Mouse (Mus musculus): Measurements from ENCODE around the gene Celf3.

Gene Celf3

GRCm38 (mm10) chr3:94472447-94473114 is 5.5 kb upstream of the Celf3 start:
- H3K27me3 ChIP-seq (ENCODE audit: control insufficient read depth, insufficient read depth, low read length, poor library complexity, severe bottlenecking), result no peaks in the 10 kb centered on the region
- DNase-seq (ENCODE audit: low read depth, low spot score), result no peak
- H3K36me3 ChIP-seq (ENCODE audit: control insufficient read depth, insufficient read depth, low read length, poor library complexity, severe bottlenecking), result no peaks in the 10 kb centered on the region

- DNase-seq (ENCODE audit: low read depth, low spot score), result no peak
- H3K27me3 ChIP-seq (ENCODE audit: control insufficient read depth, insufficient read depth, low read length, poor library complexity, severe bottlenecking), result no peaks in the 10 kb centered on the region; the same call in 1 of the 2 replicates
- H3K36me3 ChIP-seq (ENCODE audit: control insufficient read depth, insufficient read depth, low read length, poor library complexity, severe bottlenecking), result no peaks in the 10 kb centered on the region
Measured at GRCm38 (mm10) chr3:94473115-94473505, 5.0 kb upstream of the Celf3 start.

- no peak for DNase-seq (ENCODE audit: low read depth, low spot score)
- H3K36me3 ChIP-seq (ENCODE audit: control insufficient read depth, insufficient read depth, low read length, poor library complexity, severe bottlenecking), result no peaks in the 10 kb centered on the region
- H3K27me3 ChIP-seq (ENCODE audit: control insufficient read depth, insufficient read depth, low read length, poor library complexity, severe bottlenecking), result no peaks in the 10 kb centered on the region; the same call in 1 of the 2 replicates
Measured at GRCm38 (mm10) chr3:94473567-94474232, 4.4 kb upstream of the Celf3 start.

- Histone ChIP-seq H3K27me3 (ENCODE audit: control insufficient read depth, insufficient read depth, low read length, poor library complexity, severe bottlenecking) (no peaks in the 10 kb centered on the region; the same call in 1 of the 2 replicates), H3K36me3 (ENCODE audit: control insufficient read depth, insufficient read depth, low read length, poor library complexity, severe bottlenecking) (no peaks in the 10 kb centered on the region)
- DNase-seq (ENCODE audit: low read depth, low spot score), result no peak
Measured at GRCm38 (mm10) chr3:94476301-94477035, 1.6 kb upstream of the Celf3 start.

GRCm38 (mm10) chr3:94477444-94477843 is 651 bp upstream of the Celf3 start:
- no peaks in the 10 kb centered on the region for H3K36me3 ChIP-seq (ENCODE audit: control insufficient read depth, insufficient read depth, low read length, poor library complexity, severe bottlenecking)
- DNase-seq (ENCODE audit: low read depth, low spot score), result no peak
- H3K27me3 ChIP-seq (ENCODE audit: control insufficient read depth, insufficient read depth, low read length, poor library complexity, severe bottlenecking), result peaks cover under 1% of the 10 kb centered on the region; the same call in 1 of the 2 replicates

- no peak for DNase-seq (ENCODE audit: low read depth, low spot score)
- Histone ChIP-seq H3K36me3 (ENCODE audit: control insufficient read depth, insufficient read depth, low read length, poor library complexity, severe bottlenecking) (no peaks in the 10 kb centered on the region), H3K27me3 (ENCODE audit: control insufficient read depth, insufficient read depth, low read length, poor library complexity, severe bottlenecking) (peaks cover 1% of the 10 kb centered on the region; the same call in 1 of the 2 replicates)
Measured at GRCm38 (mm10) chr3:94478591-94479169, 585 bp downstream of the Celf3 start.

- Histone ChIP-seq H3K27me3 (ENCODE audit: control insufficient read depth, insufficient read depth, low read length, poor library complexity, severe bottlenecking) (peaks cover 1% of the 10 kb centered on the region; the same call in 1 of the 2 replicates), H3K36me3 (ENCODE audit: control insufficient read depth, insufficient read depth, low read length, poor library complexity, severe bottlenecking) (no peaks in the 10 kb centered on the region)
- DNase-seq (ENCODE audit: low read depth, low spot score), result no peak
Measured at GRCm38 (mm10) chr3:94479564-94479963, 1.5 kb downstream of the Celf3 start.

- H3K36me3 ChIP-seq (ENCODE audit: control insufficient read depth, insufficient read depth, low read length, poor library complexity, severe bottlenecking), result no peaks in the 10 kb centered on the region
- DNase-seq (ENCODE audit: low read depth, low spot score), result no peak
- peaks cover 1% of the 10 kb centered on the region; the same call in 1 of the 2 replicates for H3K27me3 ChIP-seq (ENCODE audit: control insufficient read depth, insufficient read depth, low read length, poor library complexity, severe bottlenecking)
Measured at GRCm38 (mm10) chr3:94480291-94480884, 2.3 kb downstream of the Celf3 start, which contains the start of gene Riiad1. TSS of gene Riiad1 (minus strand) at chr3:94480341.

GRCm38 (mm10) chr3:94481429-94481828 is 3.3 kb downstream of the Celf3 start:
- peaks cover 1% of the 10 kb centered on the region; the same call in 1 of the 2 replicates for H3K27me3 ChIP-seq (ENCODE audit: control insufficient read depth, insufficient read depth, low read length, poor library complexity, severe bottlenecking)
- no peaks in the 10 kb centered on the region for H3K36me3 ChIP-seq (ENCODE audit: control insufficient read depth, insufficient read depth, low read length, poor library complexity, severe bottlenecking)
- no peak for DNase-seq (ENCODE audit: low read depth, low spot score)

GRCm38 (mm10) chr3:94482764-94483385 is 4.8 kb downstream of the Celf3 start:
- DNase-seq (ENCODE audit: low read depth, low spot score), result peak; percentile 12
- no peaks in the 10 kb centered on the region for H3K36me3 ChIP-seq (ENCODE audit: control insufficient read depth, insufficient read depth, low read length, poor library complexity, severe bottlenecking)
- peaks cover 1% of the 10 kb centered on the region; the same call in 1 of the 2 replicates for H3K27me3 ChIP-seq (ENCODE audit: control insufficient read depth, insufficient read depth, low read length, poor library complexity, severe bottlenecking)

- Histone ChIP-seq H3K27me3 (ENCODE audit: control insufficient read depth, insufficient read depth, low read length, poor library complexity, severe bottlenecking) (peaks cover 1% of the 10 kb centered on the region; the same call in 1 of the 2 replicates), H3K36me3 (ENCODE audit: control insufficient read depth, insufficient read depth, low read length, poor library complexity, severe bottlenecking) (no peaks in the 10 kb centered on the region)
- DNase-seq (ENCODE audit: low read depth, low spot score), result peak; percentile 16
Measured at GRCm38 (mm10) chr3:94483790-94484439, 5.8 kb downstream of the Celf3 start.

GRCm38 (mm10) chr3:94485922-94486321 is 7.8 kb downstream of the Celf3 start:
- Histone ChIP-seq H3K36me3 (ENCODE audit: control insufficient read depth, insufficient read depth, low read length, poor library complexity, severe bottlenecking) (no peaks in the 10 kb centered on the region), H3K27me3 (ENCODE audit: control insufficient read depth, insufficient read depth, low read length, poor library complexity, severe bottlenecking) (peaks cover 1% of the 10 kb centered on the region; the same call in 1 of the 2 replicates)
- no peak for DNase-seq (ENCODE audit: low read depth, low spot score)

- Histone ChIP-seq H3K27me3 (ENCODE audit: control insufficient read depth, insufficient read depth, low read length, poor library complexity, severe bottlenecking) (no peaks in the 10 kb centered on the region), H3K36me3 (ENCODE audit: control insufficient read depth, insufficient read depth, low read length, poor library complexity, severe bottlenecking) (no peaks in the 10 kb centered on the region)
- no peak for DNase-seq (ENCODE audit: low read depth, low spot score)
Measured at GRCm38 (mm10) chr3:94487581-94487980, 9.5 kb downstream of the Celf3 start.
